Mouse (Mus musculus) E14TG2a.4 (cell line): ENCODE results near the gene Ptpn9.

Experiments used
- CTCF ChIP-seq: conservative IDR thresholded peaks from 2 replicates; pipeline ENCODE4 v1.5.1; 2014; ENCODE audit warnings: low read length
- POU5F1 ChIP-seq: IDR thresholded peaks from 2 replicates; pipeline ENCODE4 v1.6.1; 2014; ENCODE audit warnings: low read length, borderline replicate concordance

DNA sequence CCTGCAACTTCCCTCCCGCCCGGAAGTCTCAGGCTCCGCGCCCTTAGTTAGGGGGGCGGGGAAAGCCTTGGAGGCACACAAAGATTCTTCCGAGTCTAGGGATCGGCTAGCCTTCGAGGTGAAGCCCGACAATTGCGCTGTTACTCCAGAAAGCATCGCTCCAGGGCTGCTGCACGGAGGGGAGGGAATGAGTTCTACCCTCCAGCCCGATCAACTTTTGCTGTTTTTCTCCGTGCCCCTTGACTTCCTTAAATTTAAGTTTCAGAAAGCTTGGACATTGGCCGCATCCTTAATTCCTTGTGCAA lies 79.0 kb downstream of the Ptpn9 start:
- no peak for TF ChIP-seq POU5F1
- no peak for TF ChIP-seq CTCF
